In the genomic region with DNA sequence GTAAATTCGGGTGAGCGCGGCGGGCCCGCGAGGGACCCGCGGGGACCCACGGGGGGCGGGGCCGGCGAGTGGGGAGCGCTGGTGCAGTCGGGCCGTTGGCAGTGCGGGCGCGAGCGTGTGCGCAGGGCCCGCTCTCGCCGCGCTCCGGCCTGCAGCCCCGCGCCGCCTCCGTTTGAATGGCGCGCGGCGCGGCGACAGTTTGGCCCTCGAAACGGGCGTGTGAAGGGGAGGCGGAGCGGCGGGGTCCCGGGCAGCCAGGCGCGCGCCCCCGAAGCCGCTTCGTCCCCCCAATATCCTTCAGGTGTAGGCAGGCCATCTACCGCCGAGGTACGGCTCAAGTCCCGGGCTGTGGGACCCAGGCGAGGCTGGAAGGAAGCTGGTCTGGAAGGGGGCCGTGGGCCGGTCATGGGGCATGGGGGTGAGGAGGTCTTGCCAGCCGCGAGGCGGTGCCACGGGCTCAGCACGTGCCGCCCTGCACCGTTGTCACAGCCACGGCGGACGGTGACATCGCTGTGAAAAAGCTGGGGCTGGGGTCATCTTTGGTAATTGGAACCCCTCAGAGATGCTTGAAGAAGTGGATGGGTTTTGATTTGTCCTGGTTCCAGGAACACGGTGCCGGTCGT, we compare ENCODE assay signal across 8 mouse cellular contexts. TPM values are rescaled to one million over a fixed set of nuclear protein-coding genes. Genes with fewer than 3 reads are reported as not detected.
DNase-seq lines count a peak whose midpoint lies in the region; ATAC-seq and TF ChIP-seq lines count a peak whose summit lies in the region.

No protein-coding gene starts in this region.

- ATAC-seq in G1E (ENCODE audit: extremely low read depth, insufficient number of reproducible peaks, low FRiP score, poor library complexity, severe bottlenecking): no peak
- peak; percentile 72; the same call in 1 of the 2 replicates for ATAC-seq in limb, embryonic 12.5 days (ENCODE audit: insufficient number of reproducible peaks, insufficient read depth, low FRiP score, low TSS enrichment, low read depth)
- ATAC-seq in midbrain, embryonic 11.5 days (ENCODE audit: low FRiP score): peak; percentile 82
- peak; percentile 73; the same call in 1 of the 2 replicates for ATAC-seq in stomach, embryonic 14.5 days (ENCODE audit: insufficient number of reproducible peaks, insufficient read depth, low FRiP score, low read depth)

- H3K4me2 ChIP-seq in limb, embryonic 12.5 days: peak overlapping the region; percentile 80
- H3K4me2 ChIP-seq in midbrain, embryonic 11.5 days: peak overlapping the region; percentile 68
- peak overlapping the region; percentile 84 for H3K4me2 ChIP-seq in stomach, embryonic 14.5 days (replicated peaks; ENCODE audit: low read depth, low read length)

- H3K9ac ChIP-seq in limb, embryonic 12.5 days (replicated peaks): peak overlapping the region; percentile 90
- peak overlapping the region; percentile 96 for H3K9ac ChIP-seq in midbrain, embryonic 11.5 days (ENCODE audit: low read length)
- peak overlapping the region; percentile 94 for H3K9ac ChIP-seq in stomach, embryonic 14.5 days (replicated peaks; ENCODE audit: low read depth, low read length)

- H3K27me3 ChIP-seq in G1E (ENCODE audit: insufficient read depth, low read length): no peaks in the 10 kb centered on the region; the same call in 1 of the 2 replicates
- H3K27me3 ChIP-seq in limb, embryonic 12.5 days: no peaks in the 10 kb centered on the region
- H3K27me3 ChIP-seq in midbrain, embryonic 11.5 days (ENCODE audit: control insufficient read depth, insufficient read depth, low read length): no peaks in the 10 kb centered on the region
- no peaks in the 10 kb centered on the region for H3K27me3 ChIP-seq in stomach, embryonic 14.5 days (ENCODE audit: control insufficient read depth, insufficient read depth, low read length)

- H3K27ac ChIP-seq in gastrocnemius, adult 2 months: peak overlapping the region; percentile 99
- peak overlapping the region; percentile 96 for H3K27ac ChIP-seq in limb, embryonic 12.5 days
- peak overlapping the region; percentile 94 for H3K27ac ChIP-seq in midbrain, embryonic 11.5 days (ENCODE audit: low read depth, low read length)
- H3K27ac ChIP-seq in stomach, embryonic 14.5 days (ENCODE audit: low read length): peak overlapping the region; percentile 85

- WGBS in limb, embryonic 12.5 days: under 1% methylated on average over 66 of the region's 69 CpGs
- under 1% methylated on average over 51 of the region's 69 CpGs for WGBS in midbrain, embryonic 11.5 days
- WGBS in stomach, embryonic 14.5 days: under 1% methylated on average over 67 of the region's 69 CpGs

- intact Hi-C loops in gastrocnemius, adult 2 months (cut with DNase I): loop anchor here (1.0 kb wide), 1 partner anchor 44 kb away; a partner anchor contains a TSS
- intact Hi-C loops in gastrocnemius, postnatal 36 days (cut with DNase I): loop anchor here (5.0 kb wide), 1 partner anchor 40 kb away; no protein-coding TSS in a partner anchor

- DNase-seq in gastrocnemius, adult 2 months: peak; percentile 44
- DNase-seq in gastrocnemius, postnatal 36 days: no peak
- peak; percentile 41 for DNase-seq in G1E (ENCODE audit: low spot score)
- peak; percentile 23 to 52 for DNase-seq in cerebellum, postnatal 4 days (ENCODE audit: low spot score in 2 of 2)
- DNase-seq in heart, adult 8-10 months (ENCODE audit: low spot score): peak; percentile 9
- DNase-seq in midbrain, embryonic 11.5 days (ENCODE audit: low spot score, missing footprints): peak; percentile 95

- peaks cover 26% of the 10 kb centered on the region for H3K36me3 ChIP-seq in G1E (replicated peaks)
- no peaks in the 10 kb centered on the region for H3K36me3 ChIP-seq in limb, embryonic 12.5 days
- no peaks in the 10 kb centered on the region for H3K36me3 ChIP-seq in midbrain, embryonic 11.5 days (ENCODE audit: control insufficient read depth, insufficient read depth, low read length)
- no peaks in the 10 kb centered on the region for H3K36me3 ChIP-seq in stomach, embryonic 14.5 days (ENCODE audit: control insufficient read depth, insufficient read depth, low read length)

- TF ChIP-seq CTCF in gastrocnemius, adult 2 months (IDR thresholded peaks at IDR 0.05): no peak
- TF ChIP-seq CTCF in G1E (IDR thresholded peaks at IDR 0.05; ENCODE audit: low read depth, low read length): no peak

- peak overlapping the region; percentile 91 for H3K4me3 ChIP-seq in gastrocnemius, adult 2 months
- peak overlapping the region; percentile 89 for H3K4me3 ChIP-seq in G1E (ENCODE audit: low read depth, low read length)
- peak overlapping the region; percentile 85 for H3K4me3 ChIP-seq in limb, embryonic 12.5 days (replicated peaks)
- H3K4me3 ChIP-seq in midbrain, embryonic 11.5 days (ENCODE audit: low read depth, low read length): peak overlapping the region; percentile 86
- H3K4me3 ChIP-seq in stomach, embryonic 14.5 days (ENCODE audit: low read depth, low read length): peak overlapping the region; percentile 89

- no peaks in the 10 kb centered on the region for H3K9me3 ChIP-seq in G1E (replicated peaks)
- no peaks in the 10 kb centered on the region for H3K9me3 ChIP-seq in limb, embryonic 12.5 days
- H3K9me3 ChIP-seq in midbrain, embryonic 11.5 days (ENCODE audit: control insufficient read depth, low read length): no peaks in the 10 kb centered on the region
- no peaks in the 10 kb centered on the region for H3K9me3 ChIP-seq in stomach, embryonic 14.5 days (ENCODE audit: control insufficient read depth, low read depth, low read length)

- peaks cover 20% of the 10 kb centered on the region for H3K4me1 ChIP-seq in G1E (ENCODE audit: insufficient read depth, low read depth, low read length)
- H3K4me1 ChIP-seq in limb, embryonic 12.5 days (replicated peaks): peaks cover 5% of the 10 kb centered on the region
- no peaks in the 10 kb centered on the region for H3K4me1 ChIP-seq in midbrain, embryonic 11.5 days (ENCODE audit: control insufficient read depth, insufficient read depth, low read length)
- 0 out of 2 replicates have a peak, but pooled peaks cover 4% of the 10 kb centered on the region for H3K4me1 ChIP-seq in stomach, embryonic 14.5 days (ENCODE audit: control insufficient read depth, insufficient read depth, low read length)

RNA-seq across cellular contexts. Expression of a gene that starts 0.5 kb away (rescaled TPM):
- total RNA-seq in gastrocnemius, adult 2 months (2021): 10 to 100 TPM in 1 of 2 experiments, 1 to 10 TPM in 1; 9.3 to 12.5 TPM
- 10 to 100 TPM in 1 of 2 experiments, 1 to 10 TPM in 1; 9.5 to 10.4 TPM for total RNA-seq in gastrocnemius, postnatal 36 days (2021)
- 99.2 and 113 TPM in 2 replicates for total RNA-seq in G1E (2014; fragmentation: Nextera tagmentation)
- total RNA-seq in G1E (2017): 88.9 and 93.8 TPM in 2 replicates
- polyA plus RNA-seq in G1E (2012): 4.1 and 8.2 TPM in 2 replicates
- 10 to 100 TPM; 14.5 to 18.2 (median 16.1) TPM for total RNA-seq in heart, adult 8-10 months (2022)
- polyA plus RNA-seq in limb, embryonic 12.5 days (2016; fragmentation: Nextera tagmentation; extraction: Ambion mirVana): 47.3 and 51.3 TPM in 2 replicates
- 50.1 and 55.3 TPM in 2 replicates for polyA plus RNA-seq in midbrain, embryonic 11.5 days (2014; fragmentation: Nextera tagmentation; extraction: Ambion mirVana)
- 42.3 and 46.7 TPM in 2 replicates for polyA plus RNA-seq in stomach, embryonic 14.5 days (2014; fragmentation: Nextera tagmentation; extraction: Ambion mirVana)

RNA-seq across cellular contexts. Expression of a gene that starts 44.2 kb away (rescaled TPM):
- 10 to 100 TPM; 31.2 to 32.0 TPM for total RNA-seq in gastrocnemius, adult 2 months (2021)
- total RNA-seq in gastrocnemius, postnatal 36 days (2021): 10 to 100 TPM; 22.1 to 26.1 TPM
- 92.4 and 132 TPM in 2 replicates for total RNA-seq in G1E (2014; fragmentation: Nextera tagmentation)
- total RNA-seq in G1E (2017): 26.2 and 28.7 TPM in 2 replicates
- 3.9 and 7.5 TPM in 2 replicates for polyA plus RNA-seq in G1E (2012)
- 10 to 100 TPM; 19.6 to 23.9 (median 21.7) TPM for total RNA-seq in heart, adult 8-10 months (2022)
- polyA plus RNA-seq in limb, embryonic 12.5 days (2016; fragmentation: Nextera tagmentation; extraction: Ambion mirVana): 26.6 and 29.1 TPM in 2 replicates
- polyA plus RNA-seq in midbrain, embryonic 11.5 days (2014; fragmentation: Nextera tagmentation; extraction: Ambion mirVana): 33.8 and 38.5 TPM in 2 replicates
- 36.5 and 40.4 TPM in 2 replicates for polyA plus RNA-seq in stomach, embryonic 14.5 days (2014; fragmentation: Nextera tagmentation; extraction: Ambion mirVana)

Comparison
In these comparisons a context has a peak if more than half of its experiments do, and no peak if none do; other contexts are left out.
1. DNase-seq: peak in gastrocnemius, adult 2 months (single experiment), G1E (single experiment), cerebellum, postnatal 4 days (2 of 2), heart, adult 8-10 months (single experiment) and midbrain, embryonic 11.5 days (single experiment); none in gastrocnemius, postnatal 36 days (0 of 2).
2. RNA of a gene that starts 0.5 kb away (total RNA-seq): 88.9 to 113 TPM in G1E; 14.5 to 18.2 TPM in heart, adult 8-10 months, 9.3 to 12.5 TPM in gastrocnemius, adult 2 months and 9.5 to 10.4 TPM in gastrocnemius, postnatal 36 days; every median in the first group is over 4 times any median in the second.
3. Peak in every context shown above with its lines, with median percentiles within 50 percentile points of each other: H3K27ac ChIP-seq, H3K4me3 ChIP-seq, H3K4me2 ChIP-seq and H3K9ac ChIP-seq.